Mouse (Mus musculus): ENCODE data around the gene Lrrc47. TPM values are rescaled to one million over a fixed set of nuclear protein-coding genes. Genes with fewer than 3 reads are reported as not detected.

The Lrrc47 gene
- total and polyA plus RNA-seq, 2 experiments, result 6.5 to 27.2 TPM

- Histone ChIP-seq H3K27ac (replicated peaks; ENCODE audit: insufficient read depth, low read depth, low read length) (no peak overlapping the region), H3K4me3 (ENCODE audit: insufficient read depth, low read depth, low read length) (no peak overlapping the region), H3K27me3 (ENCODE audit: control insufficient read depth, insufficient read depth, low read length) (no peaks in the 10 kb centered on the region), H3K36me3 (ENCODE audit: control insufficient read depth, insufficient read depth, low read length) (no peaks in the 10 kb centered on the region), H3K4me1 (ENCODE audit: control insufficient read depth, insufficient read depth, low read length) (peaks cover 6% of the 10 kb centered on the region), H3K79me2 (ENCODE audit: control insufficient read depth, insufficient read depth, low read length) (no peaks in the 10 kb centered on the region), H3K9ac (ENCODE audit: low read depth, low read length) (no peak overlapping the region)
- no peak for DNase-seq (ENCODE audit: extremely low read depth, low read depth, low spot score)
- TF ChIP-seq CTCF (IDR thresholded peaks at IDR 0.05; ENCODE audit: low read depth, low read length) (peak; percentile 51), POLR2A (IDR thresholded peaks at IDR 0.05; ENCODE audit: extremely low read depth, insufficient read depth, low read length) (no peak)
Measured at GRCm38 (mm10) chr4:154028646-154029045, 17.1 kb downstream of the Lrrc47 start.

GRCm38 (mm10) chr4:154037123-154037522 is 25.6 kb downstream of the Lrrc47 start:
- Histone ChIP-seq H3K27me3 (ENCODE audit: control insufficient read depth, insufficient read depth, low read length) (no peaks in the 10 kb centered on the region), H3K4me3 (ENCODE audit: insufficient read depth, low read depth, low read length) (no peak overlapping the region), H3K36me3 (ENCODE audit: control insufficient read depth, insufficient read depth, low read length) (no peaks in the 10 kb centered on the region), H3K79me2 (ENCODE audit: control insufficient read depth, insufficient read depth, low read length) (no peaks in the 10 kb centered on the region), H3K4me1 (ENCODE audit: control insufficient read depth, insufficient read depth, low read length) (no peaks in the 10 kb centered on the region), H3K9ac (ENCODE audit: low read depth, low read length) (no peak overlapping the region), H3K27ac (replicated peaks; ENCODE audit: insufficient read depth, low read depth, low read length) (no peak overlapping the region)
- TF ChIP-seq POLR2A (IDR thresholded peaks at IDR 0.05; ENCODE audit: extremely low read depth, insufficient read depth, low read length), result no peak
- TF ChIP-seq CTCF (IDR thresholded peaks at IDR 0.05; ENCODE audit: low read depth, low read length), result no peak
- no peak for DNase-seq (ENCODE audit: extremely low read depth, low read depth, low spot score)
- WGBS, result 18% methylated on average over 3 of the region's 3 CpGs

- Histone ChIP-seq H3K4me1 (ENCODE audit: control insufficient read depth, insufficient read depth, low read length) (no peaks in the 10 kb centered on the region), H3K27ac (replicated peaks; ENCODE audit: insufficient read depth, low read depth, low read length) (no peak within 1 kb of the TSS), H3K4me3 (ENCODE audit: insufficient read depth, low read depth, low read length) (no peak within 1 kb of the TSS), H3K36me3 (ENCODE audit: control insufficient read depth, insufficient read depth, low read length) (no peaks in the 10 kb centered on the region), H3K9ac (ENCODE audit: low read depth, low read length) (no peak within 1 kb of the TSS), H3K79me2 (ENCODE audit: control insufficient read depth, insufficient read depth, low read length) (no peaks in the 10 kb centered on the region), H3K27me3 (ENCODE audit: control insufficient read depth, insufficient read depth, low read length) (no peaks in the 10 kb centered on the region)
- no peak for DNase-seq (ENCODE audit: extremely low read depth, low read depth, low spot score)
- TF ChIP-seq CTCF (IDR thresholded peaks at IDR 0.05; ENCODE audit: low read depth, low read length) (no peak), POLR2A (IDR thresholded peaks at IDR 0.05; ENCODE audit: extremely low read depth, insufficient read depth, low read length) (no peak)
- WGBS, result 82% methylated on average over 9 of the region's 9 CpGs
Measured at GRCm38 (mm10) chr4:154042577-154042976, 31.0 kb downstream of the Lrrc47 start, which contains the start of gene Ccdc27. TSS of gene Ccdc27 (minus strand) at chr4:154042677.

GRCm38 (mm10) chr4:154045837-154046236 is 34.3 kb downstream of the Lrrc47 start:
- Histone ChIP-seq H3K27me3 (ENCODE audit: control insufficient read depth, insufficient read depth, low read length) (no peaks in the 10 kb centered on the region), H3K9ac (ENCODE audit: low read depth, low read length) (no peak overlapping the region), H3K36me3 (ENCODE audit: control insufficient read depth, insufficient read depth, low read length) (no peaks in the 10 kb centered on the region), H3K27ac (replicated peaks; ENCODE audit: insufficient read depth, low read depth, low read length) (no peak overlapping the region), H3K4me1 (ENCODE audit: control insufficient read depth, insufficient read depth, low read length) (no peaks in the 10 kb centered on the region), H3K4me3 (ENCODE audit: insufficient read depth, low read depth, low read length) (no peak overlapping the region), H3K79me2 (ENCODE audit: control insufficient read depth, insufficient read depth, low read length) (no peaks in the 10 kb centered on the region)
- no peak for DNase-seq (ENCODE audit: extremely low read depth, low read depth, low spot score)
- 69% methylated on average over 5 of the region's 5 CpGs for WGBS
- TF ChIP-seq CTCF (IDR thresholded peaks at IDR 0.05; ENCODE audit: low read depth, low read length) (peak; percentile 12; the same call in 1 of the 2 replicates), POLR2A (IDR thresholded peaks at IDR 0.05; ENCODE audit: extremely low read depth, insufficient read depth, low read length) (no peak)

GRCm38 (mm10) chr4:154051401-154051800 is 39.9 kb downstream of the Lrrc47 start:
- H3K4me3 ChIP-seq (ENCODE audit: insufficient read depth, low read depth, low read length), result no peak overlapping the region
- no peak for DNase-seq (ENCODE audit: extremely low read depth, low read depth, low spot score)
- no peaks in the 10 kb centered on the region for H3K36me3 ChIP-seq (ENCODE audit: control insufficient read depth, insufficient read depth, low read length)
- H3K79me2 ChIP-seq (ENCODE audit: control insufficient read depth, insufficient read depth, low read length), result no peaks in the 10 kb centered on the region
- TF ChIP-seq POLR2A (IDR thresholded peaks at IDR 0.05; ENCODE audit: extremely low read depth, insufficient read depth, low read length) (no peak), CTCF (IDR thresholded peaks at IDR 0.05; ENCODE audit: low read depth, low read length) (no peak)
- H3K4me1 ChIP-seq (ENCODE audit: control insufficient read depth, insufficient read depth, low read length), result no peaks in the 10 kb centered on the region
- H3K27me3 ChIP-seq (ENCODE audit: control insufficient read depth, insufficient read depth, low read length), result no peaks in the 10 kb centered on the region
- H3K27ac ChIP-seq (replicated peaks; ENCODE audit: insufficient read depth, low read depth, low read length), result no peak overlapping the region
- H3K9ac ChIP-seq (ENCODE audit: low read depth, low read length), result no peak overlapping the region
- 89% methylated on average over 3 of the region's 3 CpGs for WGBS

- 58% methylated on average over 4 of the region's 4 CpGs for WGBS
- Histone ChIP-seq H3K27ac (replicated peaks; ENCODE audit: insufficient read depth, low read depth, low read length) (no peak overlapping the region), H3K79me2 (ENCODE audit: control insufficient read depth, insufficient read depth, low read length) (no peaks in the 10 kb centered on the region), H3K4me1 (ENCODE audit: control insufficient read depth, insufficient read depth, low read length) (no peaks in the 10 kb centered on the region), H3K36me3 (ENCODE audit: control insufficient read depth, insufficient read depth, low read length) (no peaks in the 10 kb centered on the region), H3K9ac (ENCODE audit: low read depth, low read length) (no peak overlapping the region), H3K4me3 (ENCODE audit: insufficient read depth, low read depth, low read length) (no peak overlapping the region), H3K27me3 (ENCODE audit: control insufficient read depth, insufficient read depth, low read length) (no peaks in the 10 kb centered on the region)
- peak; percentile 36 for TF ChIP-seq CTCF (IDR thresholded peaks at IDR 0.05; ENCODE audit: low read depth, low read length)
- no peak for TF ChIP-seq POLR2A (IDR thresholded peaks at IDR 0.05; ENCODE audit: extremely low read depth, insufficient read depth, low read length)
- DNase-seq (ENCODE audit: extremely low read depth, low read depth, low spot score), result no peak
Measured at GRCm38 (mm10) chr4:154053065-154053464, 41.5 kb downstream of the Lrrc47 start.
